Mouse (Mus musculus) hindbrain, embryonic 13.5 days (tissue): Measurements from ENCODE around the gene Rps16. TPM values are rescaled to one million over a fixed set of nuclear protein-coding genes. Genes with fewer than 3 reads are reported as not detected.

Experiments used
- ATAC-seq: fragments of 200-750 bp; cut with Nextera tagmentation; 2 replicates; pipeline ENCODE4 v1.8.0; 2017; ENCODE audit warnings: moderate TSS enrichment; ENCODE audit not compliant: low FRiP score
- H3K27ac ChIP-seq: fragments of 300-500 bp; sonication (generic); 2 replicates; pipeline ENCODE4 v1.5.1; 2015; ENCODE audit warnings: inconsistent platforms, mild to moderate bottlenecking, moderate library complexity
- H3K27me3 ChIP-seq: fragments of 300-500 bp; sonication (generic); 2 replicates; pipeline ENCODE4 v1.6.1; 2015; ENCODE audit warnings: mild to moderate bottlenecking, inconsistent platforms
- H3K36me3 ChIP-seq: fragments of 300-500 bp; sonication (generic); 2 replicates; pipeline ENCODE4 v1.6.1; 2015; ENCODE audit warnings: mild to moderate bottlenecking, inconsistent platforms
- H3K4me1 ChIP-seq: fragments of 300-500 bp; sonication (generic); replicated peaks from 2 replicates; pipeline ENCODE4 v1.6.1; 2015; ENCODE audit warnings: inconsistent platforms
- H3K4me2 ChIP-seq: fragments of 300-500 bp; sonication (generic); 2 replicates; pipeline ENCODE4 v1.6.1; 2015; ENCODE audit warnings: inconsistent platforms, mild to moderate bottlenecking, moderate library complexity
- H3K4me3 ChIP-seq: fragments of 300-500 bp; sonication (generic); 2 replicates; pipeline ENCODE4 v1.5.1; 2015; ENCODE audit warnings: mild to moderate bottlenecking, inconsistent platforms
- H3K9ac ChIP-seq: fragments of 300-500 bp; sonication (generic); 2 replicates; pipeline ENCODE4 v1.6.1; 2015; ENCODE audit warnings: mild to moderate bottlenecking, inconsistent platforms
- H3K9me3 ChIP-seq: fragments of 300-500 bp; sonication (generic); 2 replicates; pipeline ENCODE4 v1.6.1; 2016; ENCODE audit warnings: inconsistent platforms
- WGBS: fragments of 180-500 bp; shearing (Covaris S2); methylation state at CpG from one replicate; pipeline ENCODE4 v1.1.7; 2015; 5-methylcytosine and 5-hydroxymethylcytosine counted together
- polyA plus RNA-seq: library from polyadenylated mRNA; unstranded; fragments of >200 nt; fragmentation: Nextera tagmentation; extraction: Ambion mirVana; gene quantifications from 2 replicates; pipeline ENCODE4 v1.2.1, GENCODE M21; 2015

Rps16 gene
- polyA plus RNA-seq, 1 experiment from 2014 or later, result 543 TPM

GRCm38 (mm10) chr7:28378066-28378690, 27.7 kb downstream of the Rps16 start:
- peaks cover 72% of the 10 kb centered on the region for H3K4me1 ChIP-seq
- no peaks in the 10 kb centered on the region for H3K36me3 ChIP-seq
- H3K27me3 ChIP-seq, result peaks cover 22% of the 10 kb centered on the region
- no peak for ATAC-seq
- H3K9ac ChIP-seq, result peak overlapping the region; percentile 79
- peak overlapping the region; percentile 53 for H3K4me3 ChIP-seq
- 46% methylated on average over 32 of the region's 32 CpGs for WGBS
- peak overlapping the region; percentile 82 for H3K4me2 ChIP-seq
- no peaks in the 10 kb centered on the region for H3K9me3 ChIP-seq
- H3K27ac ChIP-seq, result peak overlapping the region; percentile 30; the same call in 1 of the 2 replicates

- peak overlapping the region; percentile 79 for H3K9ac ChIP-seq
- 1% methylated on average over 53 of the region's 53 CpGs for WGBS
- peak overlapping the region; percentile 82 for H3K4me2 ChIP-seq
- ATAC-seq, result peak; percentile 50
- H3K36me3 ChIP-seq, result no peaks in the 10 kb centered on the region
- H3K4me1 ChIP-seq, result peaks cover 70% of the 10 kb centered on the region
- H3K27me3 ChIP-seq, result peaks cover 22% of the 10 kb centered on the region
- peak overlapping the region; percentile 80 for H3K27ac ChIP-seq
- H3K4me3 ChIP-seq, result peak overlapping the region; percentile 53
- no peaks in the 10 kb centered on the region for H3K9me3 ChIP-seq
Observed at GRCm38 (mm10) chr7:28378769-28379651, 28.6 kb downstream of the Rps16 start.

GRCm38 (mm10) chr7:28380237-28381016, 30.0 kb downstream of the Rps16 start, which contains the start of gene Zfp36:
Zfp36 (minus strand) TSS chr7:28380253.
- Histone ChIP-seq H3K36me3 (peaks cover 7% of the 10 kb centered on the region; the same call in 1 of the 2 replicates), H3K4me3 (peak within 1 kb of the TSS; percentile 53), H3K9ac (peak within 1 kb of the TSS; percentile 79), H3K9me3 (no peaks in the 10 kb centered on the region), H3K27ac (peak within 1 kb of the TSS; percentile 80), H3K4me1 (peaks cover 64% of the 10 kb centered on the region), H3K27me3 (peaks cover 22% of the 10 kb centered on the region), H3K4me2 (peak within 1 kb of the TSS; percentile 82)
- WGBS, result 64% methylated on average over 17 of the region's 17 CpGs
- ATAC-seq, result no peak

GRCm38 (mm10) chr7:28381017-28381790, 30.8 kb downstream of the Rps16 start:
- no peak overlapping the region for H3K4me3 ChIP-seq
- peaks cover 22% of the 10 kb centered on the region for H3K27me3 ChIP-seq
- ATAC-seq, result no peak
- peak overlapping the region; percentile 61; the same call in 1 of the 2 replicates for H3K9ac ChIP-seq
- peak overlapping the region; percentile 76 for H3K27ac ChIP-seq
- 12% methylated on average over 30 of the region's 30 CpGs for WGBS
- H3K4me1 ChIP-seq, result peaks cover 56% of the 10 kb centered on the region
- peak overlapping the region; percentile 44 for H3K4me2 ChIP-seq
- no peaks in the 10 kb centered on the region for H3K9me3 ChIP-seq
- peaks cover 14% of the 10 kb centered on the region for H3K36me3 ChIP-seq

DNA sequence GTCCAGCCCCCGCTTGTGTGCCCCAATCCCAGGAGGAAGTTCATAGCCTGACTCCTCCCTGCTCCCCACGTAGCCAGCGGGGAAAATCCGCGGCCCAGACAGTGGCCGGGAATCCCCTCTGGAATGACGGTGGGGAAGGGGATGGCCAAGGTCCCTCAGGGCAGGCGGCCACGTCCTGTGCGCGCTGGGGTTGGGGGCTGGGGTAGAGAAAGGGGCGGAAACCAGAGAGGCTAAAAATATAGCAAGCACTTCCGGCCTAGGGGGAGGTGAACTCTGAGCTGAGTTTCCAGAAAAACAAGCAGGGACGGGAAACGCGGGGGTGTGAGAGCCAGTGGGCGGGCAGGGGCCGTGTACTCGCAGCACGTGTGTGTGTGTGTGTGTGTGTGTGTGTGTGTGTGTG, 31.5 kb downstream of the Rps16 start:
- Histone ChIP-seq H3K27me3 (peaks cover 22% of the 10 kb centered on the region), H3K27ac (peak overlapping the region; percentile 76), H3K9me3 (no peaks in the 10 kb centered on the region), H3K36me3 (peaks cover 17% of the 10 kb centered on the region), H3K9ac (peak overlapping the region; percentile 61; the same call in 1 of the 2 replicates), H3K4me1 (peaks cover 51% of the 10 kb centered on the region), H3K4me2 (peak overlapping the region; percentile 44), H3K4me3 (no peak overlapping the region)
- peak; percentile 6; the same call in 1 of the 2 replicates for ATAC-seq
- WGBS, result 6% methylated on average over 20 of the region's 20 CpGs

GRCm38 (mm10) chr7:28382347-28382951, 32.0 kb downstream of the Rps16 start:
- Histone ChIP-seq H3K9ac (no peak overlapping the region), H3K36me3 (peaks cover 22% of the 10 kb centered on the region), H3K4me2 (peak overlapping the region; percentile 44), H3K27ac (peak overlapping the region; percentile 32; the same call in 1 of the 2 replicates), H3K9me3 (no peaks in the 10 kb centered on the region), H3K27me3 (peaks cover 21% of the 10 kb centered on the region), H3K4me1 (peaks cover 46% of the 10 kb centered on the region), H3K4me3 (no peak overlapping the region)
- WGBS, result 69% methylated on average over 10 of the region's 12 CpGs
- no peak for ATAC-seq

GRCm38 (mm10) chr7:28382981-28383396, 32.5 kb downstream of the Rps16 start:
- Histone ChIP-seq H3K4me1 (peaks cover 41% of the 10 kb centered on the region), H3K9ac (no peak overlapping the region), H3K27me3 (peaks cover 15% of the 10 kb centered on the region), H3K36me3 (peaks cover 27% of the 10 kb centered on the region), H3K4me2 (no peak overlapping the region), H3K9me3 (no peaks in the 10 kb centered on the region), H3K4me3 (no peak overlapping the region), H3K27ac (peak overlapping the region; percentile 32; the same call in 1 of the 2 replicates)
- 77% methylated on average over 11 of the region's 11 CpGs for WGBS
- ATAC-seq, result no peak

DNA sequence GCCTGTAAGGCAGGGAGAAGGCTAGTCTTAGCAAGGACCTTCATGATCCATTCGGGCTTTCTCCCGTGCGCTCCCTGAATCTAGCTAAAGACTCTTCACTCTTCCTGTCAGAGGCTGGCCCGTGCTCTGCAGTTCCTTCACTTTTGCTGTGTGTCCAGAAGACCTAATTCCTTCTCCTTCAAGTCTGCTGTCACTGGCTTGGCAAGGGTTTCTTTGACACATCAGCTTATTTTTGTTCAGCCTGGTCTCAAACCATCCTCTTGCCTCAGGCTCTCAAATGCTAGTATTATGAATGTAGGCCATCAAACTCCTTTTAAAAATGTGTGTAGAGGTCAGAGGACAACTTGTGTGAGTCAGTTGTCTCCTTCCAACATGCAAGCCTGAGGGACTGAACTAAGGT, 33.2 kb downstream of the Rps16 start:
- H3K27me3 ChIP-seq, result peaks cover 13% of the 10 kb centered on the region; the same call in 1 of the 2 replicates
- H3K36me3 ChIP-seq, result peaks cover 33% of the 10 kb centered on the region
- no peak overlapping the region for H3K27ac ChIP-seq
- no peak overlapping the region for H3K4me3 ChIP-seq
- no peak overlapping the region for H3K4me2 ChIP-seq
- peaks cover 35% of the 10 kb centered on the region for H3K4me1 ChIP-seq
- H3K9me3 ChIP-seq, result no peaks in the 10 kb centered on the region
- ATAC-seq, result no peak
- 81% methylated on average over 4 of the region's 4 CpGs for WGBS
- no peak overlapping the region for H3K9ac ChIP-seq

DNA sequence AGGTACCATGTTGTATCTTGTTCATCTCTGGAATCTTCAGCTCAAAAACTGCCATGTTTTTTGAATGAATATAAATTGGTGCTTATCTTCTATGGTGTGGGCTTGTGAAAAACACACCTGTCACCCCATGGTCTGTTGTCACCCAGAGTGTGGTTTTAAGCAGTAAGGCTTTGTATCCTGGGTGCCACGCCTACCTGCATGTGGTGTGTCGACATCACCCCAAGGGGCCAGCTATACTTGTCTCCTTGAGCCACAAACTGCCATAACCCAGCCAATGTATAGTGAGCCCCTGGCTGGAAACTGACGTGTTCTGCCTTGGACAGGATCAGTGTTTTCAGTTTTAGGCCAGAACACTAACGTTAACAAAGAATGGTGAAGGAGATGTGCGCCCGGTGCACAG, 33.7 kb downstream of the Rps16 start:
- Histone ChIP-seq H3K36me3 (peaks cover 39% of the 10 kb centered on the region), H3K4me3 (no peak overlapping the region), H3K27me3 (peaks cover 13% of the 10 kb centered on the region; the same call in 1 of the 2 replicates), H3K4me1 (peaks cover 30% of the 10 kb centered on the region), H3K27ac (no peak overlapping the region), H3K4me2 (no peak overlapping the region), H3K9me3 (no peaks in the 10 kb centered on the region), H3K9ac (no peak overlapping the region)
- WGBS, result 92% methylated on average over 6 of the region's 6 CpGs
- no peak for ATAC-seq

DNA sequence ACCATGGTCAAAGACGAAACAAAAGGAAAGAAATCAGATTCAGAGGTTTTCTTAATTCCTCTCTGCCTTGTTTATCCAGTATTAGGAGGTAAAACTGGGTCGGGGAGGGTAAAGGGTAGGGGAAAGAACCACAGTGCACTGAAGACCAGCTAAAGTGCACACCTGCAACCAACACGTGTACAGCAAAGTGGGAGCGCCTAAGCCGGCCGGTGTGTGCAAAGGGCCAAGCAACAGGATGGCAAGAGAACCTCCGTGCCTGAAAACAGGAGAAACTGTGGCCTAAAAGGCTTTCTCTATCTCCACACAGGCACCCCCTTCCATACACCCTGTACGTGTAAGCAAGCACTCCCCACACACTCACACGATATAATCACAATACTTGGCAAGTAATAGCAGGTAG, 34.7 kb downstream of the Rps16 start:
- 95% methylated on average over 9 of the region's 9 CpGs for WGBS
- no peak overlapping the region for H3K4me2 ChIP-seq
- H3K36me3 ChIP-seq, result peaks cover 48% of the 10 kb centered on the region
- H3K9me3 ChIP-seq, result no peaks in the 10 kb centered on the region
- H3K9ac ChIP-seq, result no peak overlapping the region
- no peak overlapping the region for H3K27ac ChIP-seq
- peaks cover 25% of the 10 kb centered on the region for H3K4me1 ChIP-seq
- peaks cover 12% of the 10 kb centered on the region; the same call in 1 of the 2 replicates for H3K27me3 ChIP-seq
- no peak for ATAC-seq
- no peak overlapping the region for H3K4me3 ChIP-seq

DNA sequence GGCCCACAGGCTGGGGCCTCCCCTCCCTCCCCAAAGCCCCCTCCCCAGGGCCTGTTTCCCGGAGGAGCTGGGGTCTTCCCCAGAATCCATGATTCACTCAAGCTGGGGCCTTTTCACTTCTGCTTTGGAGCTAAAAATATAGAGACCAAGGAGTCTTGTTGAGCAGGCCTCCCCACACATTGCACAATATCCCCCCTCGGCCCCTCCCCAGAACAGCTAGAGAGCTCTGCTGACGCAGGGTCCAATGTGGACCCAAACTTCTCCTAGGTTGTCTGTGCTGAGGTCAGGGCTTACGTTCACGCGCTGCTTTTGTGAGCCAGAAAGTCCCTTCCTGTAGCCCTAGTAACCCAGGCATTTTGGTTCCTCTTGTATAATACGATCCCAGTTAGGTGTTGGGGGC, 35.6 kb downstream of the Rps16 start:
- no peaks in the 10 kb centered on the region for H3K9me3 ChIP-seq
- no peak overlapping the region for H3K4me3 ChIP-seq
- peaks cover 22% of the 10 kb centered on the region for H3K4me1 ChIP-seq
- peaks cover 4% of the 10 kb centered on the region; the same call in 1 of the 2 replicates for H3K27me3 ChIP-seq
- ATAC-seq, result no peak
- no peak overlapping the region for H3K4me2 ChIP-seq
- no peak overlapping the region for H3K27ac ChIP-seq
- WGBS, result 86% methylated on average over 7 of the region's 7 CpGs
- H3K36me3 ChIP-seq, result peaks cover 56% of the 10 kb centered on the region
- H3K9ac ChIP-seq, result 0 out of 2 replicates have a peak overlapping the region, but pooled peaks have one; percentile 19
